Mouse (Mus musculus): ENCODE data around the gene Crybg2.

DNA sequence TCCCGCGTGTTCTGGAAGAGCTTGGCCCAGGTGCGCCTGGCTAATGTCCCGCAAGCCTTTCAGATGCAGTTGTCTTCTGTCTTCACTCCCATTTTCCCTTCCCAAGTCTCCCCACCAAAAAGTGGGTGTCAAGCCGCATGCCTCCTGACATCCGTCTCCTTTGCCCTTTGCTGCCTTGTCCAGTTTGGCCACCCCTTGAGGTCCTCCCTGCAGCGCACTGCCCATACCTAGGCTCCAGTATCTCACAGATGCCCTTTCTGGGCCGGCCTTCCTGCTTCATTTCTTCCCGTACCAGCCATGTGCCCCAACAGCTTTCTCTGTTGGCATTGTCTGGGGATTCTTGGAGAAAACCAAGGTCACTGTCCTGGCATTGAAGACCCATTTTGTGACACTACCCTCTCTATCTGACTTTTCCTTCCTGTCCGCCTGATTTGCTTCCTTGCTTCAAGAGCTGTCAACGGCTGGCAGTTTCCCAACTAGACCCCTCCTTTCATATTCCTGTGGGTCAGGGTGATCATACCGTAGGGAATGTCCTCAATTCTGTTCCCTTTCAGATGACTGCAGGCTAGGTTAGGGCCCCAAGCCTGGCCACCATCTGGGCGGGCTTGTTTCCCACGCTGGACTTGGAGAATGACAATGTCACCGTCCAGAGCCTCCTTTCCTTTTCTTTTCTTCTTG lies 64.9 kb downstream of the Crybg2 start:
- TF ChIP-seq POLR2A (IDR thresholded peaks at IDR 0.05; ENCODE audit: low read depth, low read length), result no peak; the same call in 1 of the 2 replicates
- TF ChIP-seq CTCF (IDR thresholded peaks at IDR 0.05; ENCODE audit: borderline replicate concordance, insufficient read depth, low read length), result no peak
